Mouse (Mus musculus) spleen, adult 18-20 months (tissue): ENCODE measurements at regions not wholly inside any gene's neighbourhood (a gene's known extent, or its start where the extent isn't known, plus 50 kb on each side); places are given as distances from the start of the nearest gene placed in this dataset.
A peak's percentile ranks its signal among the peaks of the same experiment; 100 is the strongest.

ENCODE experiments used
- DNase-seq, 2 experiments: peaks; one replicate each; pipeline ENCODE4 v3.0.0; 2022; ENCODE audit warnings: mixed read lengths in 2 of 2

GRCm38 (mm10) chr8:126675153-126675552 is 81.4 kb upstream of the Irf2bp2 start:
- DNase-seq = no peak

GRCm38 (mm10) chr8:126673038-126673740 is 79.4 kb upstream of the Irf2bp2 start:
- no peak for DNase-seq

GRCm38 (mm10) chr8:126671594-126671993 is 77.8 kb upstream of the Irf2bp2 start:
- DNase-seq = no peak

GRCm38 (mm10) chr8:126669919-126670318 is 76.1 kb upstream of the Irf2bp2 start:
- no peak for DNase-seq

- no peak for DNase-seq
Observed at GRCm38 (mm10) chr8:126669154-126669553, 75.4 kb upstream of the Irf2bp2 start.

- DNase-seq = no peak
Observed at GRCm38 (mm10) chr8:126668657-126669025, 74.9 kb upstream of the Irf2bp2 start.

- no peak for DNase-seq
Observed at GRCm38 (mm10) chr8:126667721-126668656, 74.2 kb upstream of the Irf2bp2 start.

- no peak for DNase-seq
Observed at GRCm38 (mm10) chr8:126667086-126667720, 73.4 kb upstream of the Irf2bp2 start.

- peak; percentile 86 to 93 for DNase-seq
Observed at GRCm38 (mm10) chr8:126666327-126667085, 72.7 kb upstream of the Irf2bp2 start.

GRCm38 (mm10) chr8:126665581-126666241 is 71.9 kb upstream of the Irf2bp2 start:
- no peak for DNase-seq

- DNase-seq = no peak
Observed at GRCm38 (mm10) chr8:126664891-126665290, 71.1 kb upstream of the Irf2bp2 start.

- DNase-seq = no peak
Observed at GRCm38 (mm10) chr8:126662797-126663784, 69.3 kb upstream of the Irf2bp2 start.

- DNase-seq = no peak
Observed at GRCm38 (mm10) chr8:126662151-126662550, 68.4 kb upstream of the Irf2bp2 start.

- DNase-seq = no peak
Observed at GRCm38 (mm10) chr8:126661511-126662142, 67.8 kb upstream of the Irf2bp2 start.

- no peak for DNase-seq
Observed at GRCm38 (mm10) chr8:126660658-126661316, 67.0 kb upstream of the Irf2bp2 start.

- no peak for DNase-seq
Observed at GRCm38 (mm10) chr8:126659691-126660657, 66.2 kb upstream of the Irf2bp2 start.

- DNase-seq = no peak
Observed at GRCm38 (mm10) chr8:126657546-126657945, 63.8 kb upstream of the Irf2bp2 start.

GRCm38 (mm10) chr8:126656554-126657260 is 62.9 kb upstream of the Irf2bp2 start:
- no peak for DNase-seq
